Mouse (Mus musculus): ENCODE measurements around the gene Uchl1. TPM values are rescaled to one million over a fixed set of nuclear protein-coding genes. Genes with fewer than 3 reads are reported as not detected.

Gene Uchl1
- polyA plus RNA-seq, 1 experiment from 2014 or later = 2.1 TPM

DNA sequence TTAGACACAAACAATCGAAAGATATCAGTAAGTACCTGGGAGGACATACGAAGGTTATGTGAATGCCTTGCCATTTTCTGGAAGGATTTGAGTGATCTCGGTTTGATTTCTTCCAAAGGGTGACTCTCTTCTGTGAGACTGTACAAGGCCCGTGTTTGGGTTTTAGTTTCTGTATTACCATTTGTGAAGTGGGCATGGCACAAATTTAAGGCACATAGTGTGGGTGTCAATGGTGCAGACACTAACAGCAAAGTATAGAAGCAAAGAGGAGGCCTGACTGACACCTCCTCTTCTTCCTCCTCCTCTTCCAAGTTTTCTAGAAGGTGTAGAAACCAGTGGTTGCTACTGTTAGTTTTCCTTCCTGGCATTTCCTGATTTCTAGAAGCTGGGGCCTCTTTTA, 53.4 kb downstream of the Uchl1 start:
- Histone ChIP-seq H3K4me1 (ENCODE audit: insufficient read depth) (no peaks in the 10 kb centered on the region), H3K27me3 (ENCODE audit: insufficient read depth, low read length) (0 out of 2 replicates have a peak, but pooled peaks cover 6% of the 10 kb centered on the region), H3K4me2 (ENCODE audit: low read depth, low read length) (no peak overlapping the region), H3K9ac (replicated peaks) (no peak overlapping the region), H3K4me3 (ENCODE audit: low read depth, low read length) (no peak overlapping the region), H3K36me3 (replicated peaks; ENCODE audit: insufficient read depth, low read length) (no peaks in the 10 kb centered on the region), H3K9me3 (ENCODE audit: low read length) (no peaks in the 10 kb centered on the region), H3K27ac (ENCODE audit: low read depth) (no peak overlapping the region)
- no peak for ATAC-seq
- WGBS (ENCODE audit: insufficient replicate concordance) = 86% methylated on average over 4 of the region's 4 CpGs
- no peak for DNase-seq
- TF ChIP-seq EP300 (IDR thresholded peaks at IDR 0.05; ENCODE audit: low read depth) = no peak
- TF ChIP-seq CTCF (IDR thresholded peaks at IDR 0.05; ENCODE audit: low read depth) = no peak

DNA sequence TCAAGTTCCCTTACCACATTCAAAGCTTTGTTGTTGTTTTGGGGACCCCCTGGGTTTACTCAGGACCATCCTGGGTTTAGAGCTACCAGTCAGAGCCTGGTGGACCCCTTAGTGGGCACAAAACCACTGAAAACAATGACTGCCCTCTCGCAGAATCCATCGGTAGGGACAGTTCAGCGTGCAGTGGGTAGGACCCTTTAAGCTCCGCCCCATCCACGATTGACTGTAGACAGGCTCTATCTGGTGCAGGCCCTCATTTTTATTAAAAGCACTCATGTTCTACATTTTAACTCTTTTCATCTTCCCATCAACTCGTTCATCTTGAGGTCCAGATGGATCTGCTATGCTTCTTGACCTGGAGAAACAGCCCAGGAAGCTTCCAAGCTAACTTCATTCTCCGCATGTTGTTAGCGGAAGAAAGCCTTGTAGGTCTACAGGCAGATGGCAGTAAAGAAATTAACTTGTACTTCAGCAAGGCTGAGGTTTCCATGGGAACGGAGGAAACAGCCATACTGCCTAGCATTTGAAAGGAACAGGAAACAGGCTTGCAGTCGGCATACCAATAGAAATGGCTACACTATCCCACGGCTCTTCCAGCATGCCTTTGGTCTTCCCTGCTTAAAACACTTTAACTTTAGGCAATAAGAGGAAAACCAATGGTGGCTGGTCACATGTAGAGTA, 54.9 kb downstream of the Uchl1 start:
- Histone ChIP-seq H3K27ac (ENCODE audit: low read depth) (no peak overlapping the region), H3K4me1 (ENCODE audit: insufficient read depth) (no peaks in the 10 kb centered on the region), H3K4me3 (ENCODE audit: low read depth, low read length) (no peak overlapping the region), H3K9ac (replicated peaks) (no peak overlapping the region), H3K36me3 (replicated peaks; ENCODE audit: insufficient read depth, low read length) (no peaks in the 10 kb centered on the region), H3K9me3 (ENCODE audit: low read length) (no peaks in the 10 kb centered on the region), H3K27me3 (ENCODE audit: insufficient read depth, low read length) (0 out of 2 replicates have a peak, but pooled peaks cover 4% of the 10 kb centered on the region), H3K4me2 (ENCODE audit: low read depth, low read length) (no peak overlapping the region)
- no peak for ATAC-seq
- no peak for TF ChIP-seq EP300 (IDR thresholded peaks at IDR 0.05; ENCODE audit: low read depth)
- peak; percentile 31 for TF ChIP-seq CTCF (IDR thresholded peaks at IDR 0.05; ENCODE audit: low read depth)
- 46% methylated on average over 11 of the region's 11 CpGs for WGBS (ENCODE audit: insufficient replicate concordance)
- no peak for DNase-seq

DNA sequence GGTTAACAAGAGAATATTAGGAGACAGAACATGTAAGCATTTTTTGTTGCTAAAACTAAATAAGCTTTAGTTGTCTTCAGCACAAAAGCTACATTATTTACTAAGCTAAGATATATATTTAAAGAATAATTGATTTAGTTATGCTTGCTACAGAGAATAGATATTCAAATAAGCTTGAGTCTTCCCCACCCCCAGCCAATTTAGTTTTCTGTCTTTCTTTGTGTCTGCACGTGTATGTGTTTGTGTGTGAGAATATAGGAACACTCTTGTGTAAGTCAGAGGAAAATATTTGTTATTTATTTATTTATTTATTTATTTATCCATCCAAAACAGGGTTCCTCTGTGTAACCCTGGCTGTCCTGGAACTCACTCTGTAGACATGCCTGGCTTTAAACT, 55.4 kb downstream of the Uchl1 start:
- H3K36me3 ChIP-seq (replicated peaks; ENCODE audit: insufficient read depth, low read length) = no peaks in the 10 kb centered on the region
- ATAC-seq = no peak

DNA sequence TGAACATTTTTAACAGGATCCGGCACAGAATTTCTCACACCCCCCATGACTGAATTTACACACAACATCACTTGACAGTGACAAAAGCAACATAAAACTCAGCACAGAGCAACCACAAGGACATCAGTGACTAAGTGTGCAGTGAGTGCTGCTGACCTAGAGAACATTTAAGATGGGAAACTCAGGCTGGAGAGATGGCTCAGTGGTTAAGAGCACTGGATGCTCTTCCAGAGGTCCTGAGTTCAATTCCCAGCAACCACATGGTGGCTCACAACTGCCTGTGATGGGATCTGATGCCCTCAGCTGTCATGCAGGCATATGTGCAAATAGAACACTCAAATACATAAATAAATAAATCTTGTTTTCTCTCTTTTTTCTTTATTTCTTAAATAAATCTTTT, 57.7 kb downstream of the Uchl1 start:
- no peak overlapping the region for H3K4me3 ChIP-seq (ENCODE audit: low read depth, low read length)
- no peak overlapping the region for H3K27ac ChIP-seq (ENCODE audit: low read depth)
- no peaks in the 10 kb centered on the region for H3K4me1 ChIP-seq (ENCODE audit: insufficient read depth)
- TF ChIP-seq CTCF (IDR thresholded peaks at IDR 0.05; ENCODE audit: low read depth) (no peak), EP300 (IDR thresholded peaks at IDR 0.05; ENCODE audit: low read depth) (no peak)
- no peaks in the 10 kb centered on the region for H3K36me3 ChIP-seq (replicated peaks; ENCODE audit: insufficient read depth, low read length)
- no peaks in the 10 kb centered on the region for H3K9me3 ChIP-seq (ENCODE audit: low read length)
- H3K27me3 ChIP-seq (ENCODE audit: insufficient read depth, low read length) = 0 out of 2 replicates have a peak, but pooled peaks cover 4% of the 10 kb centered on the region
- ATAC-seq (no peak), DNase-seq (no peak)
- WGBS (ENCODE audit: insufficient replicate concordance) = 93% methylated on average over 1 of the region's 1 CpGs
- H3K4me2 ChIP-seq (ENCODE audit: low read depth, low read length) = no peak overlapping the region
- H3K9ac ChIP-seq (replicated peaks) = no peak overlapping the region

More for the DNA sequence above, 55.4 kb downstream of the Uchl1 start:
- Histone ChIP-seq H3K4me1 (ENCODE audit: insufficient read depth) (no peaks in the 10 kb centered on the region), H3K9ac (replicated peaks) (no peak overlapping the region), H3K4me2 (ENCODE audit: low read depth, low read length) (no peak overlapping the region), H3K27me3 (ENCODE audit: insufficient read depth, low read length) (0 out of 2 replicates have a peak, but pooled peaks cover 4% of the 10 kb centered on the region), H3K9me3 (ENCODE audit: low read length) (no peaks in the 10 kb centered on the region), H3K27ac (ENCODE audit: low read depth) (no peak overlapping the region), H3K4me3 (ENCODE audit: low read depth, low read length) (no peak overlapping the region)
- TF ChIP-seq EP300 (IDR thresholded peaks at IDR 0.05; ENCODE audit: low read depth) = no peak
- TF ChIP-seq CTCF (IDR thresholded peaks at IDR 0.05; ENCODE audit: low read depth) = no peak
- 61% methylated on average over 1 of the region's 1 CpGs for WGBS (ENCODE audit: insufficient replicate concordance)
- no peak for DNase-seq

Other genes starting within 250 kb of the Uchl1 start
- 5.3 and 5.6 TPM in 2 replicates for gene Apbb2, start 57.3 kb upstream of the Uchl1 start, polyA plus RNA-seq (2015; fragmentation: Nextera tagmentation; extraction: Ambion mirVana)
- 1.6 and 2.1 TPM in 2 replicates for gene Limch1, start 69.7 kb downstream of the Uchl1 start, polyA plus RNA-seq (2015; fragmentation: Nextera tagmentation; extraction: Ambion mirVana)